In genomic region chr4:133315991-133316390, GRCm38 (mm10) we compare ENCODE assay signal across 21 mouse cellular contexts. TPM values are rescaled to one million over a fixed set of nuclear protein-coding genes. Genes with fewer than 3 reads are reported as not detected.
DNase-seq lines count a peak whose midpoint lies in the region.
"Had no signal": no experiment of that assay in that cellular context is flagged by ENCODE, and none has a peak within 500 bp of the region (broad histone marks: within the 10 kb centered on the region; RNA-seq: fewer than 3 reads in every experiment).

No protein-coding gene starts in this region.

- peaks cover 21% of the 10 kb centered on the region for H3K36me3 ChIP-seq in limb, embryonic 10.5 days

- intact Hi-C loops in gastrocnemius, postnatal 36 days (cut with DNase I), result no loop called here

- peaks cover 14% of the 10 kb centered on the region for H3K4me1 ChIP-seq in limb, embryonic 10.5 days
- H3K4me1 ChIP-seq: heart, embryonic 15.5 days; hindbrain, embryonic 10.5 days; hindbrain, embryonic 13.5 days had no signal

- no peak overlapping the region for H3K27ac ChIP-seq in limb, embryonic 10.5 days
- H3K27ac ChIP-seq: heart, embryonic 15.5 days; hindbrain, embryonic 10.5 days; hindbrain, embryonic 13.5 days had no signal

- H3K9me3 ChIP-seq in limb, embryonic 10.5 days (replicated peaks), result no peaks in the 10 kb centered on the region
- H3K9me3 ChIP-seq: G1E; heart, embryonic 15.5 days; hindbrain, embryonic 10.5 days; hindbrain, embryonic 13.5 days had no signal

- WGBS in limb, embryonic 10.5 days, result 69% methylated on average over 5 of the region's 5 CpGs

- no peaks in the 10 kb centered on the region for H3K27me3 ChIP-seq in limb, embryonic 10.5 days (ENCODE audit: low read depth, poor library complexity, severe bottlenecking)
- H3K27me3 ChIP-seq: CH12.LX; heart, embryonic 15.5 days; hindbrain, embryonic 13.5 days had no signal

- DNase-seq in gastrocnemius, adult 18-20 months (ENCODE audit: low spot score), result peak; percentile 75
- no peak for DNase-seq in gastrocnemius, postnatal 36 days
- peak; percentile 58 for DNase-seq in gastrocnemius, postnatal 25 days
- DNase-seq in gastrocnemius, postnatal 4 days (ENCODE audit: low spot score in 2 of 2), result no peak
- DNase-seq in NIH3T3 (ENCODE audit: low read depth), result peak; percentile 41
- DNase-seq in skeletal muscle tissue, adult 2 months (ENCODE audit: low read depth, low spot score), result peak; percentile 67
- no peak for DNase-seq in limb, embryonic 10.5 days (ENCODE audit: low spot score)
- DNase-seq: adrenal gland, adult 2 months; adrenal gland, postnatal 25 days; B cell, adult 2 months; cerebellum, adult 9-10 months; cerebellum, postnatal 14 days; forebrain, postnatal 0 days; heart, postnatal 10 days; heart, postnatal 36 days; kidney, adult 18-20 months had no signal

- H3K4me3 ChIP-seq in limb, embryonic 10.5 days, result no peak overlapping the region
- H3K4me3 ChIP-seq: heart, embryonic 15.5 days; hindbrain, embryonic 10.5 days; hindbrain, embryonic 13.5 days had no signal

RNA-seq across cellular contexts. Expression of gene Wdtc1, which starts 37.3 kb away (rescaled TPM):
- total RNA-seq in gastrocnemius, adult 18-20 months (2021), result 100 to 1,000 TPM in 1 of 2 experiments, 10 to 100 TPM in 1; 99.6 to 102 TPM
- total RNA-seq in gastrocnemius, postnatal 36 days (2021), result 10 to 100 TPM; 85.6 to 88.5 TPM
- 10 to 100 TPM; 76.3 to 85.0 TPM for total RNA-seq in gastrocnemius, postnatal 25 days (2021)
- total RNA-seq in gastrocnemius, postnatal 4 days (2021), result 10 to 100 TPM; 43.1 to 45.0 TPM
- 14.3 and 15.5 TPM in 2 replicates for polyA plus RNA-seq in limb, embryonic 10.5 days (2016; fragmentation: Nextera tagmentation; extraction: Ambion mirVana)

RNA-seq across cellular contexts. Expression of gene Tmem222, which starts 38.4 kb away (rescaled TPM):
- total RNA-seq in gastrocnemius, adult 18-20 months (2021), result 10 to 100 TPM; 26.8 to 26.9 TPM
- 10 to 100 TPM; 20.9 to 22.5 TPM for total RNA-seq in gastrocnemius, postnatal 36 days (2021)
- 10 to 100 TPM; 20.8 to 23.5 TPM for total RNA-seq in gastrocnemius, postnatal 25 days (2021)
- 10 to 100 TPM; 28.7 to 29.1 TPM for total RNA-seq in gastrocnemius, postnatal 4 days (2021)
- polyA plus RNA-seq in limb, embryonic 10.5 days (2016; fragmentation: Nextera tagmentation; extraction: Ambion mirVana), result 93.7 and 98.5 TPM in 2 replicates

RNA-seq across cellular contexts. Expression of gene Sytl1, which starts 53.1 kb away (rescaled TPM):
- under 1 TPM; 0.12 to 0.14 TPM for total RNA-seq in gastrocnemius, adult 18-20 months (2021)
- under 1 TPM in 1 of 2 experiments, not detected in 1; 0.64 TPM for total RNA-seq in gastrocnemius, postnatal 36 days (2021)
- total RNA-seq in gastrocnemius, postnatal 25 days (2021), result under 1 TPM; 0.29 to 0.36 TPM
- 1 to 10 TPM; 1.0 TPM for total RNA-seq in gastrocnemius, postnatal 4 days (2021)
- polyA plus RNA-seq in limb, embryonic 10.5 days (2016; fragmentation: Nextera tagmentation; extraction: Ambion mirVana), result 2.0 and 2.5 TPM in 2 replicates
- total RNA-seq: forebrain, postnatal 0 days had no signal

RNA-seq across cellular contexts. Expression of gene Slc9a1, which starts 53.5 kb away (rescaled TPM):
- total RNA-seq in gastrocnemius, adult 18-20 months (2021), result 10 to 100 TPM; 10.0 to 11.4 TPM
- total RNA-seq in gastrocnemius, postnatal 36 days (2021), result 1 to 10 TPM; 8.3 to 9.8 TPM
- 1 to 10 TPM; 8.0 to 9.1 TPM for total RNA-seq in gastrocnemius, postnatal 25 days (2021)
- total RNA-seq in gastrocnemius, postnatal 4 days (2021), result 10 to 100 TPM; 24.1 to 24.4 TPM
- 8.7 and 9.0 TPM in 2 replicates for polyA plus RNA-seq in limb, embryonic 10.5 days (2016; fragmentation: Nextera tagmentation; extraction: Ambion mirVana)

Comparison
In these comparisons a context has a peak if more than half of its experiments do, and no peak if none do; other contexts are left out.
1. DNase-seq: peak in gastrocnemius, adult 18-20 months (single experiment), gastrocnemius, postnatal 25 days (single experiment), NIH3T3 (single experiment) and skeletal muscle tissue, adult 2 months (single experiment); none in gastrocnemius, postnatal 36 days (0 of 2), gastrocnemius, postnatal 4 days (0 of 2) and limb, embryonic 10.5 days (single experiment).